Comparison of ENCODE assay signal across 8 mouse cellular contexts in the genomic region with DNA sequence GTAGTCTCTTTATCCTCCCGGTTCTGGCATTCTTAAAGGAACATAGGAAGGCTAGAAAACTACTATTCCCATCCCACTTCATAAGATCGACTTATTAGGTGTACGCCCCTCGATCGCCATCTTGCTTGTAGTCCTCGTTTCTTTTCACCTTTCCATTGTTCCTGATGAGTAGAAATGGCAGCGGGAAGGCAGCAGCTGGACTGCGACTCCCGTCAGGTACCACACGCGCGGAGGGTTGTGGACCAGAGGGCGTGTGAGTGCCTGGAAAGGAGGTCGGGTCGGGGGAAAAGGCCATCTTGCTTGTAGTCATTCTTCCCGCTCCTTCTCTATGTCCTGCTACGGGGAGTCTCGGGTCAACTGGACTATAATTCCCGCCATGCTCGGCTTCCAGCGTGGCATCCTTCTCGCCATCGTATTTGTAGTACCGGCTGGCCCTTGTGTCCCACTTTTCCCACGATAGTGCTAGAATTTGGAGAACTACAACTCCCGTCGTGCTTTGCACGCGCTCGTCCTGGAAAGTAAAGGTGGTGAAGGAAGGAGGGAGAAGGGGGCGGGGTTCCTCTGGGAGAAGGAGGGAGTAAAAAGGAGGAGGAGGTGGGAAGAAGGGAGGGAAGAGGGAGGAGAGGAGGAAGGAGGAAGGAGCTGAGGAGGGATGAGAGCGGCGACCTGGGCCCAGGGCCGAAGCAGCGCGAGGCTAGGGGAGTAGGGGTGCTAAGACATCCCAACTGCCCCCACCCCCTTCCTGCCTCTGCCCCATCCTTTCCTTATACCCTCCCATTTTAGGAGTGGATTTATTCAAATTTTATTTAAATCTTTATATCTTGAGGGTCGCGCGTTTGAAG. TPM values are rescaled to one million over a fixed set of nuclear protein-coding genes. Genes with fewer than 3 reads are reported as not detected.
DNase-seq lines count a peak whose midpoint lies in the region; ATAC-seq and TF ChIP-seq lines count a peak whose summit lies in the region.

No protein-coding gene starts in this region.

- peak; percentile 89 for ATAC-seq in embryonic facial prominence, embryonic 14.5 days (ENCODE audit: low read depth)
- ATAC-seq in limb, embryonic 13.5 days (ENCODE audit: low FRiP score, low read depth) = peak; percentile 91
- peak; percentile 93 for ATAC-seq in midbrain, embryonic 16.5 days

- peak; percentile 93 for DNase-seq in 3134 (ENCODE audit: extremely low read depth, insufficient read length, low spot score)
- DNase-seq in adrenal gland, postnatal 4 days (ENCODE audit: low spot score in 2 of 2) = peak; percentile 60 to 87
- DNase-seq in embryonic facial prominence, embryonic 14.5 days (ENCODE audit: low spot score) = peak; percentile 100
- peak; percentile 89 to 97 for DNase-seq in heart, adult 2 months
- DNase-seq in kidney, adult 8-10 months = peak; percentile 98 to 99
- peak; percentile 36 to 58 for DNase-seq in spleen, postnatal 14 days (ENCODE audit: low spot score in 2 of 2)

- peaks cover 12% of the 10 kb centered on the region; the same call in 1 of the 2 replicates for H3K4me1 ChIP-seq in embryonic facial prominence, embryonic 14.5 days (ENCODE audit: control insufficient read depth, insufficient read depth, low read length)
- peaks cover 2% of the 10 kb centered on the region for H3K4me1 ChIP-seq in heart, adult 2 months (ENCODE audit: control insufficient read depth, insufficient read depth, low read length)
- H3K4me1 ChIP-seq in limb, embryonic 13.5 days = peaks cover 22% of the 10 kb centered on the region
- H3K4me1 ChIP-seq in midbrain, embryonic 16.5 days (ENCODE audit: control insufficient read depth, insufficient read depth, low read length) = peaks cover 17% of the 10 kb centered on the region

- intact Hi-C loops in heart, adult 2 months (cut with DNase I) = loop anchor here (2.0 kb wide), 1 partner anchor 33 kb away; the partner anchor contains the start of gene Ctf1

- H3K9me3 ChIP-seq in embryonic facial prominence, embryonic 14.5 days (ENCODE audit: control insufficient read depth, low read length) = no peaks in the 10 kb centered on the region
- H3K9me3 ChIP-seq in limb, embryonic 13.5 days = no peaks in the 10 kb centered on the region
- no peaks in the 10 kb centered on the region for H3K9me3 ChIP-seq in midbrain, embryonic 16.5 days (replicated peaks; ENCODE audit: control insufficient read depth, low read length, poor library complexity, severe bottlenecking)

- H3K4me3 ChIP-seq in embryonic facial prominence, embryonic 14.5 days (ENCODE audit: low read depth, low read length) = peak overlapping the region; percentile 93
- H3K4me3 ChIP-seq in heart, adult 2 months = peak overlapping the region; percentile 79
- peak overlapping the region; percentile 96 for H3K4me3 ChIP-seq in limb, embryonic 13.5 days
- peak overlapping the region; percentile 87 for H3K4me3 ChIP-seq in midbrain, embryonic 16.5 days (ENCODE audit: low read depth, low read length)

- TF ChIP-seq CTCF in heart, adult 2 months (IDR thresholded peaks at IDR 0.05) = no peak

- no peaks in the 10 kb centered on the region for H3K27me3 ChIP-seq in embryonic facial prominence, embryonic 14.5 days (replicated peaks; ENCODE audit: control insufficient read depth, insufficient read depth, low read length)
- no peaks in the 10 kb centered on the region for H3K27me3 ChIP-seq in heart, adult 2 months (ENCODE audit: control insufficient read depth, insufficient read depth, low read length)
- no peaks in the 10 kb centered on the region for H3K27me3 ChIP-seq in limb, embryonic 13.5 days
- H3K27me3 ChIP-seq in midbrain, embryonic 16.5 days (ENCODE audit: control insufficient read depth, insufficient read depth, low read depth, low read length) = no peaks in the 10 kb centered on the region

- H3K27ac ChIP-seq in embryonic facial prominence, embryonic 14.5 days (replicated peaks; ENCODE audit: low read depth, low read length) = peak overlapping the region; percentile 75
- peak overlapping the region; percentile 86 for H3K27ac ChIP-seq in heart, adult 2 months
- H3K27ac ChIP-seq in limb, embryonic 13.5 days = peak overlapping the region; percentile 93
- H3K27ac ChIP-seq in midbrain, embryonic 16.5 days (ENCODE audit: low read length) = peak overlapping the region; percentile 86

- peak overlapping the region; percentile 74 for H3K4me2 ChIP-seq in embryonic facial prominence, embryonic 14.5 days (ENCODE audit: low read depth, low read length)
- H3K4me2 ChIP-seq in limb, embryonic 13.5 days (replicated peaks) = peak overlapping the region; percentile 85
- peak overlapping the region; percentile 91 for H3K4me2 ChIP-seq in midbrain, embryonic 16.5 days (ENCODE audit: low read length)

- peak overlapping the region; percentile 88 for H3K9ac ChIP-seq in embryonic facial prominence, embryonic 14.5 days (ENCODE audit: low read depth, low read length)
- peak overlapping the region; percentile 61 for H3K9ac ChIP-seq in heart, adult 2 months (ENCODE audit: low read depth, low read length)
- peak overlapping the region; percentile 92 for H3K9ac ChIP-seq in limb, embryonic 13.5 days
- peak overlapping the region; percentile 98 for H3K9ac ChIP-seq in midbrain, embryonic 16.5 days (ENCODE audit: low read depth, low read length)

- TF ChIP-seq POLR2A in heart, adult 2 months (IDR thresholded peaks at IDR 0.05; ENCODE audit: insufficient read depth, low read depth, low read length) = peak; percentile 66

- H3K36me3 ChIP-seq in embryonic facial prominence, embryonic 14.5 days (ENCODE audit: control insufficient read depth, insufficient read depth, low read length) = peaks cover 31% of the 10 kb centered on the region
- no peaks in the 10 kb centered on the region for H3K36me3 ChIP-seq in heart, adult 2 months (ENCODE audit: control insufficient read depth, insufficient read depth, low read length)
- H3K36me3 ChIP-seq in limb, embryonic 13.5 days = peaks cover 31% of the 10 kb centered on the region
- peaks cover 12% of the 10 kb centered on the region for H3K36me3 ChIP-seq in midbrain, embryonic 16.5 days (ENCODE audit: control insufficient read depth, insufficient read depth, low read length)

- no peaks in the 10 kb centered on the region for H3K79me2 ChIP-seq in heart, adult 2 months (replicated peaks; ENCODE audit: control insufficient read depth, insufficient read depth, low read length)

- TF ChIP-seq EP300 in heart, adult 2 months (IDR thresholded peaks at IDR 0.05; ENCODE audit: insufficient read depth, low read depth, low read length) = peak; percentile 69

- 0% methylated on average over 38 of the region's 39 CpGs for WGBS in embryonic facial prominence, embryonic 14.5 days
- WGBS in heart, adult 2 months = under 1% methylated on average over 39 of the region's 39 CpGs
- WGBS in limb, embryonic 13.5 days = under 1% methylated on average over 39 of the region's 39 CpGs
- under 1% methylated on average over 38 of the region's 39 CpGs for WGBS in midbrain, embryonic 16.5 days

RNA-seq across cellular contexts. Expression of gene Fbxl19, which starts 1.5 kb away (rescaled TPM):
- total RNA-seq in adrenal gland, postnatal 4 days (2021) = 10 to 100 TPM; 24.6 to 26.0 TPM
- 3.0 and 3.8 TPM in 2 replicates for polyA plus RNA-seq in embryonic facial prominence, embryonic 14.5 days (2014; fragmentation: Nextera tagmentation; extraction: Ambion mirVana)
- total RNA-seq in heart, adult 2 months (2021) = 1 to 10 TPM; 3.3 to 3.4 TPM
- 4.1 and 4.8 TPM in 2 replicates for polyA plus RNA-seq in heart, adult 2 months (2012; rRNA removed)
- polyA plus RNA-seq in limb, embryonic 13.5 days (2015; fragmentation: Nextera tagmentation; extraction: Ambion mirVana) = 6.7 TPM in 2 replicates
- polyA plus RNA-seq in midbrain, embryonic 16.5 days (2015; fragmentation: Nextera tagmentation; extraction: Ambion mirVana) = 7.4 and 8.0 TPM in 2 replicates

RNA-seq across cellular contexts. Expression of gene Ctf2, which starts 13.9 kb away (rescaled TPM):
- not detected for total RNA-seq in adrenal gland, postnatal 4 days (2021)
- polyA plus RNA-seq in embryonic facial prominence, embryonic 14.5 days (2014; fragmentation: Nextera tagmentation; extraction: Ambion mirVana) = 0.14 and 0.35 TPM in 2 replicates
- not detected for total RNA-seq in heart, adult 2 months (2021)
- not detected in 2 replicates for polyA plus RNA-seq in heart, adult 2 months (2012; rRNA removed)
- 0.46 and 0.50 TPM in 2 replicates for polyA plus RNA-seq in limb, embryonic 13.5 days (2015; fragmentation: Nextera tagmentation; extraction: Ambion mirVana)
- polyA plus RNA-seq in midbrain, embryonic 16.5 days (2015; fragmentation: Nextera tagmentation; extraction: Ambion mirVana) = 0.10 TPM in 1 of 2 replicates, not detected in the other

RNA-seq across cellular contexts. Expression of gene Orai3, which starts 23.7 kb away (rescaled TPM):
- 10 to 100 TPM; 26.7 to 28.9 TPM for total RNA-seq in adrenal gland, postnatal 4 days (2021)
- 10.4 and 11.9 TPM in 2 replicates for polyA plus RNA-seq in embryonic facial prominence, embryonic 14.5 days (2014; fragmentation: Nextera tagmentation; extraction: Ambion mirVana)
- total RNA-seq in heart, adult 2 months (2021) = 10 to 100 TPM; 21.9 to 23.5 TPM
- polyA plus RNA-seq in heart, adult 2 months (2012; rRNA removed) = 27.5 and 31.7 TPM in 2 replicates
- polyA plus RNA-seq in limb, embryonic 13.5 days (2015; fragmentation: Nextera tagmentation; extraction: Ambion mirVana) = 20.1 and 20.8 TPM in 2 replicates
- 8.8 TPM in 2 replicates for polyA plus RNA-seq in midbrain, embryonic 16.5 days (2015; fragmentation: Nextera tagmentation; extraction: Ambion mirVana)

RNA-seq across cellular contexts. Expression of gene Setd1a, which starts 30.6 kb away (rescaled TPM):
- total RNA-seq in adrenal gland, postnatal 4 days (2021) = 10 to 100 TPM; 63.9 to 64.9 TPM
- 23.0 and 24.1 TPM in 2 replicates for polyA plus RNA-seq in embryonic facial prominence, embryonic 14.5 days (2014; fragmentation: Nextera tagmentation; extraction: Ambion mirVana)
- total RNA-seq in heart, adult 2 months (2021) = 10 to 100 TPM; 16.3 to 18.5 TPM
- 7.1 and 8.6 TPM in 2 replicates for polyA plus RNA-seq in heart, adult 2 months (2012; rRNA removed)
- 28.1 and 30.8 TPM in 2 replicates for polyA plus RNA-seq in limb, embryonic 13.5 days (2015; fragmentation: Nextera tagmentation; extraction: Ambion mirVana)
- polyA plus RNA-seq in midbrain, embryonic 16.5 days (2015; fragmentation: Nextera tagmentation; extraction: Ambion mirVana) = 12.8 and 18.0 TPM in 2 replicates

RNA-seq across cellular contexts. Expression of gene Ctf1, which starts 33.3 kb away (rescaled TPM):
- 1 to 10 TPM; 5.2 to 5.4 TPM for total RNA-seq in adrenal gland, postnatal 4 days (2021)
- polyA plus RNA-seq in embryonic facial prominence, embryonic 14.5 days (2014; fragmentation: Nextera tagmentation; extraction: Ambion mirVana) = 20.9 and 23.8 TPM in 2 replicates
- 1 to 10 TPM; 6.6 to 8.7 TPM for total RNA-seq in heart, adult 2 months (2021)
- polyA plus RNA-seq in heart, adult 2 months (2012; rRNA removed) = 15.3 and 24.5 TPM in 2 replicates
- 28.3 and 31.6 TPM in 2 replicates for polyA plus RNA-seq in limb, embryonic 13.5 days (2015; fragmentation: Nextera tagmentation; extraction: Ambion mirVana)
- polyA plus RNA-seq in midbrain, embryonic 16.5 days (2015; fragmentation: Nextera tagmentation; extraction: Ambion mirVana) = 3.2 and 3.3 TPM in 2 replicates

Comparison
In these comparisons a context has a peak if more than half of its experiments do, and no peak if none do; other contexts are left out.
1. Peak in every context shown above with its lines: DNase-seq, ATAC-seq, H3K4me3 ChIP-seq and H3K27ac ChIP-seq.
2. DNase-seq: peak in every context shown above with its lines; median percentile 100 in embryonic facial prominence, embryonic 14.5 days; 98 in kidney, adult 8-10 months; 93 in 3134; 93 in heart, adult 2 months; 74 in adrenal gland, postnatal 4 days; 47 in spleen, postnatal 14 days.